Mouse (Mus musculus) C2C12 (cell line): ENCODE data around the gene Msh5. TPM values are rescaled to one million over a fixed set of nuclear protein-coding genes. Genes with fewer than 3 reads are reported as not detected.

ENCODE experiments used
- H3K27me3 ChIP-seq: one replicate; pipeline ENCODE4 v1.6.1; 2011; ENCODE audit not compliant: control insufficient read depth, insufficient read depth, insufficient read length
- H3K36me3 ChIP-seq: one replicate; pipeline ENCODE4 v1.6.1; 2011; ENCODE audit not compliant: control insufficient read depth, insufficient read depth
- H3K4me3 ChIP-seq: one replicate; pipeline ENCODE4 v1.5.1; 2011; ENCODE audit warnings: mild to moderate bottlenecking, control low read depth; ENCODE audit not compliant: poor library complexity, insufficient read depth, severe bottlenecking
- H3K79me2 ChIP-seq: one replicate; pipeline ENCODE4 v1.6.1; 2011; ENCODE audit not compliant: control insufficient read depth, insufficient read depth
- H3K79me3 ChIP-seq: one replicate; pipeline ENCODE4 v1.6.1; 2011; ENCODE audit warnings: low read depth, control low read depth
- H3ac ChIP-seq: one replicate; pipeline ENCODE3; 2011; ENCODE audit warnings: low read depth; ENCODE audit not compliant: control insufficient read depth, insufficient read length
- CEBPB ChIP-seq: IDR thresholded peaks from one replicate; pipeline ENCODE4 v1.6.1; 2011; ENCODE audit warnings: low read depth, mild to moderate bottlenecking, control low read depth, moderate library complexity
- CTCF ChIP-seq: IDR thresholded peaks from one replicate; pipeline ENCODE4 v1.5.1; 2011; ENCODE audit not compliant: control insufficient read depth, insufficient read depth, insufficient read length
- FOSL1 ChIP-seq: IDR thresholded peaks from one replicate; pipeline ENCODE4 v1.8.0; 2011; ENCODE audit warnings: mild to moderate bottlenecking, low read length; ENCODE audit not compliant: poor library complexity, insufficient read depth, severe bottlenecking
- MAX ChIP-seq: IDR thresholded peaks from one replicate; pipeline ENCODE4 v1.6.1; 2011; ENCODE audit warnings: mild to moderate bottlenecking, control low read depth
- MYOD1 ChIP-seq: IDR thresholded peaks from one replicate; pipeline ENCODE4 v1.6.1; 2011; ENCODE audit warnings: low read depth; ENCODE audit not compliant: control insufficient read depth, insufficient read length
- MYOG ChIP-seq: IDR thresholded peaks from one replicate; pipeline ENCODE4 v1.6.1; 2011; ENCODE audit not compliant: control insufficient read depth, insufficient read length; ENCODE audit errors: extremely low read depth
- USF1 ChIP-seq: IDR thresholded peaks from one replicate; pipeline ENCODE4 v1.6.1; 2011; ENCODE audit warnings: low read depth, mild to moderate bottlenecking, control low read depth, moderate library complexity
- polyA plus RNA-seq: library from polyadenylated mRNA; unstranded; fragments of >200 nt; fragmentation: generic; extraction: Trizol; gene quantifications from one replicate; pipeline ENCODE4 v1.2.1, GENCODE M21; 2012; ENCODE audit warnings: missing spikeins

Gene Msh5
- polyA plus RNA-seq, 1 experiment: 0.76 TPM

DNA sequence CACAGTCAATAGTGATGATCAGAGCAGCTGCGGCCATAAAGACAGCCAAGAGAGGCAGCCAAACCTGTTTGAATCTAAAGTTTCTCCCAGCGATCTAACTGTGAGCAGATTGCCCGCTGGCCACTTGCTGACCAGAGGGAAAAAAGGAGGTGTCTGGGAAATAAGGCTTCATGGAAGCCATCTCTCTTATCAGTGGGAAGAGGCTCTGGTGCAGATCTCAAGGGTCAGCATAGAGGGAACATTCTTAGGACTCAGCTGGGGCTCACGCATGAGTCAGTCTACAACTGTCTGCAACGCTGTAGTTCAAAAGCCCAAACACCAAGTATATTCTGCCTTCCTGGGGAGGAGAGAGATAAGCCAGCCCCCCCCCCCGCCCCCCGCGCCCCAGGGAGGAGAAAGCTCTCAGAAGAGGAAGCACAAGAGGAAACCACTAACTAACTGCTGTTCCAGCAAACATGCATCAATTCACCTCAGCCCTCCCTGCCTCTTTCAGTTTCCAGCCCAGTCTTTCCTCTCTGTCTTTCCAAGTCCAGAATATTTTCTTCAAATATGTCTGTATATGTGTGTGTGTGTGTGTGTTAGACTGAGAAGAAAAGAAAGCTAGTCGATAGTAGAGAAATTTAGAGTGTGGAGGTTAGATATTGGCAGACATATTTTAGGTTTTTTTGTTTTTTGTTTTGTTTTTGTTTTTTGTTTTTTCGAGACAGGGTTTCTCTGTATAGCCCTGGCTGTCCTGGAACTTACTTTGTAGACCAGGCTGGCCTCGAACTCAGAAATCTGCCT, 1.8 kb upstream of the Msh5 start:
- Histone ChIP-seq H3ac (peak overlapping the region; percentile 9), H3K27me3 (no peaks in the 10 kb centered on the region), H3K36me3 (peaks cover 14% of the 10 kb centered on the region), H3K79me2 (peaks cover 46% of the 10 kb centered on the region), H3K4me3 (no peak overlapping the region), H3K79me3 (peaks cover 25% of the 10 kb centered on the region)
- no peak for TF ChIP-seq MAX
- no peak for TF ChIP-seq USF1
- no peak for TF ChIP-seq FOSL1
- TF ChIP-seq MYOD1: no peak
- TF ChIP-seq CEBPB: no peak
- no peak for TF ChIP-seq CTCF
- TF ChIP-seq MYOG: no peak

DNA sequence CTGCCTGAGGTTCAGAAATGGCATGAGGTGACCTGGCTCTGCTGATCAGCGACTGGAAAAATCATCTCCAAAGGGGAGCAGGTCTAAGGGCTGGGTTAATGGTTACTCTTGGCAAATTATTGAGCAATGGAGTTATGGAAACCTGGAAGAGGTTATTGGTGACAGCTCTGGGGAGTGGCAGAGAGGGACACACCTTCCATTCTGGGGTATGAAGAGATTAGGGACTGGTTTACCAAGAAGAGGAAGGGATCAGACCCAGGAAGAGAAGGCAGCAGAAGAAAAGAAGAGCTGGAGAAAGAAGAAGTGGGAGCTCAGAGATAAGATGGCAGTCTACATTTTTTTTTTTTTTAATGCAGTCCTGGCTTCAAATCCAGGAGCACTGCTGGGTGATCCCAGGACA, 1.1 kb upstream of the Msh5 start:
- TF ChIP-seq CEBPB (peak; percentile 14), FOSL1 (no peak)
- Histone ChIP-seq H3ac (no peak overlapping the region), H3K79me3 (peaks cover 20% of the 10 kb centered on the region), H3K27me3 (no peaks in the 10 kb centered on the region), H3K36me3 (peaks cover 7% of the 10 kb centered on the region), H3K79me2 (peaks cover 39% of the 10 kb centered on the region), H3K4me3 (no peak overlapping the region)

DNA sequence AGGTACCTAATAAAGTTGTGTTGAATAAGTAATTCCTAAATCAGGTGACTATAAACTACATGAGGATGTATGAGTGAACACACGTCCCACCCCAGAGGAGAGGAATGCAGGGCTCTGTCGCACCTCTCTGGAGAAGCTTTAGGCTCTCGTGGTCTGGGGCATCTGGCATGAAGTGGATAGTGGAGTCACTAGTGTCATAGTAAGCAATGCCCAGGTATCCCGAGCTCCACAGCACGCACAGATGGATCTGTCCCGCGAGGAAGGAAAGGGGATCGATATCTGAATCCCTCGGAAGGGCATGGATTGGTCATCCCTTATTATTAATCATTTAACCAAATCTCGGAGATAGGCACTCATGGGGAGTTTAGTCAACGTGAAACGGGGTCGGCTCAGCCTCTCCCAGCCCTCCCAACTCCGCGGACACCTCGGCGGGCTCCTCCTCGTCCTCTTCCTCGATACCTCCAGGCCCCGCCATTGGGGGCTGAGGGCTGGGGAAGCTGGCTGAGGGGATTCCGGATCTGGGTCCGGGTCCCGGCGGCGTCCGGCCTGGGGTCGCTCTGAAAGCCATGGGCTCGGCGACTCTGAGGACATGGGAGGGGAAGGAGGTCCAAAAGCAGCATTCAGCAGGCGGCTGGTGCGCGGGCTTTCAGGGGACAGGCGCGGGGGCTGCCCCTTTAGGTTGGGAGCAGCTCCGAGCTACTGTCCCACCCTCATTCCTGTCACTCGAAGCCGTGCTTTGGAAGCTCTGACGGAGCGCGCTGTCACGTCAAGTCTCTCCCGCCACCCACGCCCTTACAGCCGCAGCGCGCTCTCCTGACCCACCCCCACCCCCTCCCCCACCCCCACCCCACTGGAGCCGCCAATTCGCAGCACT, 501 bp downstream of the Msh5 start:
- Histone ChIP-seq H3ac (peak overlapping the region; percentile 75), H3K27me3 (no peaks in the 10 kb centered on the region), H3K79me3 (peaks cover 6% of the 10 kb centered on the region), H3K79me2 (peaks cover 23% of the 10 kb centered on the region), H3K36me3 (no peaks in the 10 kb centered on the region), H3K4me3 (peak overlapping the region; percentile 34)
- peak; percentile 83 for TF ChIP-seq MAX
- no peak for TF ChIP-seq MYOD1

DNA sequence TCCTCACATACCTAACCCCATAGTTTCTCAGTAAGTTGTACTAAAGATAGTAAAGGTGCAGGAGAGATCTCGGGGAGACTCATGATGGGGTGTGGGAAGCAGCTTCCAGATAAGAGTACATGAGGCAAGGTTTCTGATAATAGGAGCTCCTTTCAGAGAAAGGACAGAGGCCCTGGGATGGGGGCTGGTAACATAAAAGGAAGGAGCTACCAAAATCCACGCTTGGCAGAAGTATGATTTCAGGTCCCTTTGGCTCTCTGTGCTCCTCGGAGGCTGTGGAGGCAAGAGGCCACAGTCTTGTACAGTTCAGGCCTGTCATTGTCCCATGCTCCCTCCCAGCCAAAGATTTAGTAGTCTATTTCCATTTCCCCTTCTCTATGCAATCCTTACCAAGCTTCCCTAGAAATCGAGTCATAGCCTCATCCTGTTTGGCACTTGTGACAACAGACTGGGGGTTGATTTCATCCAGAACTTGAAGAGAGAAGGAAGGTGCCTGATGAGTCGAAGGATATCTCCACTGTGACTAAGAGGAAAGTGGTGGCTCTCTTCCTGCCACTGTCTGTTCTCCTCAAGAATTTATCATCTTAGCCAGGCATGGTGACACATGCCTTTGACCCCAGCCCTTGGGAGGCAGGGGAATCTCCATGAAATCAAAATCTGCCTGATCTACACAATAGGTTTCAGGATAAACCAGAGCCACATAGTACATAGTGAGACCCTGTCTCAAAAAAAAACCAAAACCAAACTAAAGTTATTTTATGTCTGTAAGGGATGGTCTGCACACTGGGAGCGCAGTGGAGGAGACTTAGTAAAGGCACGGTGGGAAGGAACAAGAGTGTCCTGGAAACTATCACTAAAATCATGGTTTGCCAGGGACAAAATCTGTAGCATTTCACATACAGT, 1.4 kb downstream of the Msh5 start:
- no peak overlapping the region for H3K4me3 ChIP-seq
- H3K79me2 ChIP-seq: peaks cover 14% of the 10 kb centered on the region
- no peaks in the 10 kb centered on the region for H3K79me3 ChIP-seq
- H3ac ChIP-seq: no peak overlapping the region
- no peaks in the 10 kb centered on the region for H3K36me3 ChIP-seq
- TF ChIP-seq MYOG (no peak), CEBPB (peak; percentile 2)
- H3K27me3 ChIP-seq: no peaks in the 10 kb centered on the region

DNA sequence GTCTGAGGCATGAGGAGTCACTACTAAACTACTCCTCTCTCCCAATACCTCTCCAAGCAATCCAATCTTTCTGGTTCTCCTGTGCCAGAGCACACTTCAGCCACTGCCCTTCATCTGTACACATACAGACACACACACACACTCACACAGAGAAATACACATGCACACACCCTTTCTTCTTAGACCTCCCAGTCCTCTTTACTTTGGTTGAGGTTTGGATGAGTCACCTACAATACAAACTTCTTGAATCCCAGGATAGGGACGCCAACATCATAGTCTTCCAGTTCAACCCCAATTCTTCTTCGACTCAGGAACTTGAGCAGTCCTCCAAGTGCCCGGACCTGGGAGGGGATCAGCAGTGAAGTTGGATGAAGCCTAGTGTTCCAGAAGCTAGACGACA, 2.8 kb downstream of the Msh5 start:
- H3K27me3 ChIP-seq: no peaks in the 10 kb centered on the region
- no peak for TF ChIP-seq MYOG
- no peak for TF ChIP-seq CTCF
- TF ChIP-seq USF1: no peak
- no peak for TF ChIP-seq CEBPB

More for the DNA sequence above, 2.8 kb downstream of the Msh5 start:
- H3K79me3 ChIP-seq: no peaks in the 10 kb centered on the region
- no peaks in the 10 kb centered on the region for H3K36me3 ChIP-seq
- no peak overlapping the region for H3ac ChIP-seq
- no peak overlapping the region for H3K4me3 ChIP-seq
- peaks cover under 1% of the 10 kb centered on the region for H3K79me2 ChIP-seq
